20 mouse cellular contexts compared by ENCODE assay signal in genomic region chr4:44816584-44816983, GRCm38 (mm10).
DNase-seq lines count a peak whose midpoint lies in the region; ATAC-seq and TF ChIP-seq lines count a peak whose summit lies in the region.
"Had no signal": no experiment of that assay in that cellular context is flagged by ENCODE, and none has a peak within 500 bp of the region (broad histone marks: within the 10 kb centered on the region; RNA-seq: fewer than 3 reads in every experiment).

No protein-coding gene starts in this region.

- no peak for TF ChIP-seq POLR2A in kidney, adult 2 months (IDR thresholded peaks at IDR 0.05; ENCODE audit: low read depth, low read length)

- TF ChIP-seq CTCF in kidney, adult 2 months (conservative IDR thresholded peaks at IDR 0.05; ENCODE audit: insufficient read depth, insufficient read length, low read depth, low read length) = no peak

- 67% methylated on average over 7 of the region's 7 CpGs for WGBS in kidney, adult 2 months

- H3K27me3 ChIP-seq in splenic B cell, adult 2 months (ENCODE audit: control insufficient read depth, insufficient read depth, low read length, poor library complexity, severe bottlenecking) = no peaks in the 10 kb centered on the region
- H3K27me3 ChIP-seq in kidney, adult 2 months (replicated peaks; ENCODE audit: control insufficient read depth, insufficient read depth, low read length) = no peaks in the 10 kb centered on the region
- H3K27me3 ChIP-seq: embryonic facial prominence, embryonic 12.5 days; forebrain, embryonic 15.5 days; hindbrain, embryonic 12.5 days had no signal

- 0 out of 2 replicates have a peak, but pooled peaks cover 3% of the 10 kb centered on the region for H3K36me3 ChIP-seq in splenic B cell, adult 2 months (ENCODE audit: control insufficient read depth, insufficient read depth, low read length, poor library complexity, severe bottlenecking)
- H3K36me3 ChIP-seq in kidney, adult 2 months (ENCODE audit: control insufficient read depth, insufficient read depth, low read length) = no peaks in the 10 kb centered on the region
- H3K36me3 ChIP-seq: embryonic facial prominence, embryonic 12.5 days; forebrain, embryonic 15.5 days; heart, embryonic 10.5 days; hindbrain, embryonic 12.5 days had no signal

- no peak overlapping the region for H3K4me3 ChIP-seq in kidney, adult 2 months (ENCODE audit: insufficient read depth, low read depth, low read length)
- H3K4me3 ChIP-seq: embryonic facial prominence, embryonic 12.5 days; forebrain, embryonic 15.5 days; heart, embryonic 10.5 days; hindbrain, embryonic 12.5 days had no signal

- no peaks in the 10 kb centered on the region for H3K4me1 ChIP-seq in kidney, adult 2 months (ENCODE audit: control insufficient read depth, insufficient read depth, low read length)
- H3K4me1 ChIP-seq: embryonic facial prominence, embryonic 12.5 days; forebrain, embryonic 15.5 days had no signal

- ATAC-seq in megakaryocyte, adult 5-6 weeks (ENCODE audit: poor library complexity, severe bottlenecking) = 0 out of 2 replicates have a peak, but pooled peaks have one; percentile 40
- ATAC-seq: forebrain, embryonic 15.5 days; hindbrain, embryonic 16.5 days; inflammation-experienced regulatory T-cells, adult 6 months had no signal

- DNase-seq in A20 (ENCODE audit: low read depth, low spot score) (peak; percentile 46), MEL-GATA-1-ER (ENCODE audit: extremely low read depth, low read depth) (peak; percentile 69)
- DNase-seq in splenic B cell, adult 2 months (ENCODE audit: low read depth, low spot score) = peak; percentile 60
- no peak for DNase-seq in adrenal gland, adult 8-10 months
- DNase-seq in kidney, adult 2 months = no peak
- DNase-seq in cerebellum, postnatal 36 days = no peak
- DNase-seq: adrenal gland, postnatal 25 days; cerebellum, adult 2 months; cerebellum, postnatal 10 days; gastrocnemius, postnatal 36 days; heart, adult 18-20 months; heart, postnatal 10 days; heart, postnatal 4 days had no signal

- H3K27ac ChIP-seq in kidney, adult 2 months (ENCODE audit: insufficient read depth, low read depth, low read length) = no peak overlapping the region
- H3K27ac ChIP-seq: embryonic facial prominence, embryonic 12.5 days; forebrain, embryonic 15.5 days; heart, embryonic 10.5 days; hindbrain, embryonic 12.5 days had no signal

Comparison
In these comparisons a context has a peak if more than half of its experiments do, and no peak if none do; other contexts are left out.
1. DNase-seq: peak in A20 (single experiment), MEL-GATA-1-ER (single experiment) and splenic B cell, adult 2 months (single experiment); none in adrenal gland, adult 8-10 months (single experiment), kidney, adult 2 months (single experiment) and cerebellum, postnatal 36 days (0 of 2).